Mouse (Mus musculus): ENCODE results near the gene Isg20l2.

The Isg20l2 gene

DNA sequence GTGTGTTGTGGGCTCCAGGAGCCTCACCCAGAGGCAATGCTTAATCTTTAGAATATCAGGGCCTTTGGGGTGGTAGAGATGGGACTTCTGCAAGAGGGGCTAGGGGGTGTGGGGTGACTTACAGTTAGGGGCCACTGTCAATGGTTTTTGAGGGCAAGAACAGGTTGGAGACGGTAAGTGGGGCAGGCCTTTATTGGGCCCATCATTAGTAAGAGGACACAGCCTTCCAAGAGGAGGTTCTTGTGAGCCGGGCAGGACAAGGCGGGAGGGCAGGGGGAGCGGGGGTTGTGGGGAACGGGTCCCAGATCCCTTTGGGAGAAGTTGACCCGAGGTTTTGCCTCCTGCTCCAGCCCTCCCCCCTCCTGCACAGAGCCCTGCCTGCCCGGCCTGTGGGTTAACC is 16.6 kb upstream of the Isg20l2 start:
- DNase-seq = no peak

DNA sequence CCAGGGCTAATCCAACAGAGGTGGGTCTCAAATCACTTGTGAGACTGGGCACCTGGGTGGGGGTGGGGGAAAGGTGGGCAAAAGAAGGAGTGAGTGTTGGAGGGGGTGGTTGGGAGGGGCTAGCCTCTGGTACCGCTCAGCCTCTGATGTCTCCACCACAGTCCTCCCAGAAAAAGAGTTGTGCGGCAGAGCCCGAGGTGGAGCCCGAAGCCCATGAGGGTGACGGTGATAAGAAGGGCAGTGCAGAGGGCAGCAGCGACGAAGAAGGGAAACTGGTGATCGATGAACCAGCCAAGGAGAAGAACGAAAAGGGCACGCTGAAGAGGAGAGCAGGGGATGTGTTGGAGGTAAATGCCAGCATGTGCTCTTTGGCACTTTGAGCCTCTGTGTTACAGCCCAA is 16.2 kb upstream of the Isg20l2 start:
- no peak for DNase-seq

DNA sequence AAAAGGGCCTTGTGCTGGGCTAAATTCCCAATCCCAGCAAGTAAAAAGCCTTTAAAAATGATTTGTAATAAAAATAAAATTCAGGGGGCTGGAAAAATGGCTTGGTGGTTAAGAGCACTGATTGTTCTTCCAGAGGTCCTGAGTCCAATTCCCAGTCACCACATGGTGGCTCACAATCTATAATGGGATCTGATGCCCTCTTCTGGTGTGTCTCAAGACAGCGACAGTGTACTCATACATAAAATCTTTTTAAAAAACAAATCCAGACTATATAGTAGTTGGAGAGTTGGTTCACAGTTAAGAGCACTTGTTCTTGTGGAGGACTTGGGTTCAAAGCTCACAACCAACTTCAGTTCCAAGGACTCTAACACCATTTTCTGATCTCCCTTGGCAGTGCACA is 13.1 kb upstream of the Isg20l2 start:
- no peak for DNase-seq

DNA sequence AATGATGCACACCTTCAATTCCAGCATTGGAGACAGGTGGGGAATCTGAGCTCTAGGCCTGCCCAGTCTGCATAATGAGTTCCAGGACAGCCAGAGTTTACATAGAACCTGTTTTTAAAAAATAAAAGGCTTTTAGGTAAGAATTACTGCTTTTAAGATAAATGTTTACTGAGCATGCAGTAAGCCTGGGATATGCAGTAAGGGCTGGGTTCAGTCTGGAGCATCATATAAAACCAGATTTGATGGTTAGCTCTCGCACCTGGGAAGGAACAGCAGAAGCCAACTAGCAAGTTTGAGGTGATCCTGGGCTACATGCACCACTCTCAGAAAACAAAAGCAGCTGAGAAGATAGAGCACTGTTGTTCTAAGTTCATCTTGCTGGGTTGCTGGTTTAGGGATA is 11.6 kb upstream of the Isg20l2 start:
- DNase-seq = no peak

DNA sequence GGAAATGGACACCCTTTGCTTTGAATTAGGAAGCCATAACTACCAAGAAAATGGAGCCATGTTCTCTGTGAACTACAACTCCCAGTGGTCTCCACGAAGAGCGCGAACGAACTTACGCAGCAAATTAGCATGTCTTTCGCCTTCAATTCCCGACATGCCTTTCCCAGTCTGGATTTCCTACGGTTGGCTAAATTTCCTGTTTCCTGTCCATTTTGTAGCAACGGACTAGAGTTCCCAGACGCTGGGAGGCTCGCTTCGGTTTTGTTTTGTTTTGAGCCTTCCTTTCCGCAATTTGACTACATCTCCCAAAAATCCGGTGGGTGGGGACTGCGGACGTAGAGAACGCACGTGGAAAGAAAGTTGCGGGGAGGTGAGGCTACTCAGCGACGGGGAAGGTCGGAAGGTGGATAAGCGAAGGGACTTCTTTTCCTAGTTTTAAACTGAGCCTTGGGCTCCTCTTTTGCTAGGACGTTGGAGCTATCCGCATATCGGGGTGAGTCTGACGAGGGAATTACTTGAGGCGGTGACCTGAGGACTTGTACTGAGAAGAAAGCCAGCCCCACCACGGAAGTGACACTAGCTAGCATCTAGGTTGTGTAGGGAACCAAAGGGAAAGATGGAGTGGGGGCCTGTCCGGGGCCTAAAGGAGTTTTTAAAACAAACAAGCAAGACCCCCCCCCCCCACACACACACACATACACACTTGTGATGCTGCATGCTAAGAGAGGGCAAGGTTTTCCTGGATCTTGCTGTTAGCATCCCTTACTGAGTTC is 10.6 kb upstream of the Isg20l2 start, which contains the start of gene Mrpl24:
TSS of gene Mrpl24 (plus strand) at position 171 of the 773 bp plus-strand sequence.
- peak; percentile 86 to 90 for DNase-seq

DNA sequence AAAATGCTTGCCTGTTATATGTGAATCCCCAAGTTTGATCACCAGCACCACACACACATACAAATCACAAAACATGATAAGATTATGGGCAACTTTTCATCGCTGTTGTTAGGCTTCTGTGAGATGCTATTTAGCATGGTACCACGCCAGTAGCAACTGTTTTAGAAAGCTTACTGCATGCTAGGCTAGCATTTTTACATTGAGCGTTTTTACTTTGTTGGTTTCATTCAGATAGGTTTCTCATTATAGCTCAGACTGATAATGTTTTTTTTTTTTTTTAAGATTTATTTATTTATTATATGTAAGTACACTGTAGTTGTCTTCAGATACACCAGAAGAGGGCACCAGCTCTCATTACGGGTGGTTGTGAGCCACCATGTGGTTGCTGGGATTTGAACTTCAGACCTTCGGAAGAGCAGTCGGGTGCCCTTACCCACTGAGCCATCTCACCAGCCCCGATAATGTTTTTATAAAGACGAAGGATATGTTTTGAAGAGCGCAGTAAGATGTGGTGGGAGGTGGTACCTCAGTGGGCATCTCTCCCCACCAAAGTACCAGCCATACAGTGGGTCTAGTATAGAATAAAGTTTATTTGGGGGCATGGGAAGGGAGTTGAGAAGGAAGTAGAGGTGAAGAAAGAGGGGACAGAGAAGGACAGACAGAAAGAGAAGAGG is 9.7 kb upstream of the Isg20l2 start:
- no peak for DNase-seq

DNA sequence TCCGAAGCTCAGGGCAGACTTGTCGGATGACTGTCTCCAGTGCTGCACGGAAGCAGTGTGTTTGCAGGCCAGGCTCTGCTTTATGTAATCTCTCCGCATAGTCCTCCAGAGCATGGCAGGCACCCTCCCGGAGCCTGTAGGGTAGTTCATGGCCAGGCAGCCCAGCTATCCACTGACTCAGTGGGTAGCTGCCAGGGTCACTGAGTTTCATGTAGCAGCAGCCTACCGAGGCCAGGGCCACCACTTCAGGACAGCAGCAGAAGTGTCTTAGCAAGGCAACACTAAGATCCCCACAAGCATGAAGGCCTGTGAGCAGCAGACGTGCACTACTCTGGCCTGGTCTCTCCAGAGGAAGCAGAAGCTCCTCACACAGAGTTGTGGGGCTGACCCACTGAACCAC is 5.1 kb upstream of the Isg20l2 start:
- no peak for DNase-seq

DNA sequence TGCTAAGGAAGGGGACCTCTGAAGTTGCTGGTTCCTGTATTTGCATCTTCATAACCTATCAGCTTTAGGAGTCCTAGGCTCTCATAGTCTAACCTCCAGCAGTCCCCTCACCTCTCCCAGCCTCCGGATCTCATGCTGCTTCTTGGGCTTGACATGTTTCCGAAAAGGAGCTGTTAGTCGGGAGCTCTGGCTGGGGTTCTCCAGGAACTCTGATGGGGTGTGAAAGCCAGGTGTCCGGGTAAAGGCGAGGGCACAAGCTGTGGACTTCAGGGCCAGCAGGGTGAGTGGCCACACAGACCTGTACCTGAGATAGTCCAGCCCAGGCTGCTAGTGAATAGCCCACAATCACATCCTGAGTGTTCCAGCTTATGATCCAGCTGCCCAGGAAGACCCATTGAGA is 2.7 kb upstream of the Isg20l2 start:
- no peak for DNase-seq

DNA sequence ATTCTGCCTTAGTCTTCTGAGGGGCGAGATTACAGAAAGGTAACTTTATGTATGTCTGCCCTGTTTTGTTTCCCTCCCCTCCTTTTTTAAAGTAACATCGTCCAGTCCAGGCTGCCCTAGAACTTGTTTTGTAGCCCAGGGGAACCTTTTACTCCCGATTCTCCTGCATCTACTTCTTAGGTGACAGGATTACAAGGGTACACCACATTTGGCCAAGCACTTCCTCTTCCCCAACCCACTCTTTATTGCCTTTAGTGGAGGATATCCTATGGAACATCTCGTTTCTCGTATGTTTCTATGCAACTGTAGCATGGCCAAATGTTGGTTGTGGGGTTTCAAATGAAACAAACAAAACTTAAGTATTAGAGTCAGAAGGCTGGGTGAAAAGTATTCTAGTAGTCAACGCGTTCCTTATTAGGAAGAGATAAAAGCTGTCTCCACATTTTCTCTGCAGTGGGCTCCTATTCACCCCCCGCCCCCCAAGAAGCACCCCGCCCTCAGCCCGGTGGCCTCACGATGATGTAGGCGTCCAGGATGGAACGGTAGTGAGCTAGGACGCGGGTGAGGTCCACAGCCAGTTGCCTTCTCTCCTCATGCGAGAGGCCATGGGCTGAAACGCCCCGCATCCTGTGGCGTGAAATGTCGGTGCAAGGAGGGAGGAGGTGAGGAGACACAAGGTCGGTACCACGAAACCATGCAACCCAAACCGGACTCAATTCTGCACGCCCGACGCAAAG is 605 bp upstream of the Isg20l2 start:
- no peak for DNase-seq

DNA sequence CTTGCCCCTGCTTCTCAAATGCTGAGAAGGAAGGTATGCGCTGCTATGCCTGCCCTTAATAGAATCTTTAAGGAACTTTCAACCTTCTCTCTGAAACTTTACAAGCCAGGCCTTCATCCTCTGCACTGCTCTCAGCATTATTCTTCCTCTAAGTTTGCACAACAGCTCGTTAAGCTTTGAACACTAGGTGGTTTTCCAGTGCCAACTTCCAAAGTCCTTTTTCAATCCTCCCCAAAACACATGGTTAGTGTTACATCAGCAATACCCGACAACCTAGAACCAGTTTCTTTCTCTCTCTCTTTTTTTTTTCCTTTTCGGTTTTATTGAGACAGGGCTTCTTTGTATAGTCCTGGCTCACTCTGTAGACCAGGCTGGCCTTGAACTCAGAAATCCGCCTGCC is 3.9 kb downstream of the Isg20l2 start:
- DNase-seq = no peak

DNA sequence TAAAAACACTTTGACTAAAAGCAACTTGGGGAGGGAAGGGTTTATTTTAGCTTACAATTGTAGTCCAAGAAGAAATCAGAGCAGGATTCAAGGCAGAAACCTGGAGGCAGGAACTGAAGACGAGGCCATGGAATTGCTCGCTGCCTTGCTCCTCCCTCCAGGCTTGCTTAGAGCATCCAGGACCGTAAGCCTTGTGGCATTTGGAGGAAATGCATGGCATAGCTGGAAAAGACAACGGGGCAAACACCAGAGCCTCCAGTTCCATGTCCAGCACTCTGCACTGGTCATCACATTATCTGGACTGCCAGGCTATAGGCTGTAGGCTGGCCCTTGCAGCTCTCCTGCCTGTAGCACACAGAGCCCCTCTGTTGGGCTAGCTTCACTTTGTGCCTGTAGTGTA is 4.4 kb downstream of the Isg20l2 start:
- DNase-seq = no peak

DNA sequence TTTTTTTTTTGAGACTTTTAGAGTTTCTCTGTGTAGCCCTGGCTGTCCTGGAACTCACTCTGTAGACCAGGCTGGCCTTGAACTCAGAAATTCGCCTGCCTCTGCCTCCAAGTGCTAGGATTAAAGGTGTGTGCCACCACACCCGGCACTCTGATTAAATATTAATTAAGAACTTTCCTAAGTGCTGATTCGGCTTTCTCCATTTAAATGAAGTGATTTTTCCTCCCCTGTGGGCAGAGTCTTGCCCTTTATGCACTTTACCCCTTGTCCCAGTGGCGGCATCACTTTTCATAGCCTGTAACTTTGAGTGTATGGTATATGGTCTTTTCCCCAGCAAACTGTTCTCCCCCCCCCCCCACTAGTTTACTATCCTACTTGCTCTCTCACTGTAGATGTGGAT is 5.1 kb downstream of the Isg20l2 start:
- DNase-seq = no peak

DNA sequence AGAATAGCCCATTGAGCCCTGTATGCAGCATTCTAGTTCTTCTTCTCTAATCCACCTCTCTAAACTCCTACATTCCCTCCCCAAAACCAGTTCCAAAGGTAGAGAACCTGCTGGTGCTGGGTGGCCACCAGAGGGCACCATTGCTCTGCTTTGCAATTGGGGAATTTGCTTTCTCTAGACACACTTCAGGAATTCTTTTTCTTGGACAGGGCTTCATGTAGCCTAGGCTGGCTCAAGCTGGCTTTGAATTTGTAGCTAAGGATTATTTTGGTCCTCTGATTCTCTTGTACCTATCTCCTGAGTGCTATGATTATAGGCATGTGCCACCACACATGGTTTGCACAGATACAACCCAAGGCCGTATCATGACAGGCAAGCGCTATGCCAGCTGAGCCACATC is 5.7 kb downstream of the Isg20l2 start:
- DNase-seq = peak; percentile 68 to 70

DNA sequence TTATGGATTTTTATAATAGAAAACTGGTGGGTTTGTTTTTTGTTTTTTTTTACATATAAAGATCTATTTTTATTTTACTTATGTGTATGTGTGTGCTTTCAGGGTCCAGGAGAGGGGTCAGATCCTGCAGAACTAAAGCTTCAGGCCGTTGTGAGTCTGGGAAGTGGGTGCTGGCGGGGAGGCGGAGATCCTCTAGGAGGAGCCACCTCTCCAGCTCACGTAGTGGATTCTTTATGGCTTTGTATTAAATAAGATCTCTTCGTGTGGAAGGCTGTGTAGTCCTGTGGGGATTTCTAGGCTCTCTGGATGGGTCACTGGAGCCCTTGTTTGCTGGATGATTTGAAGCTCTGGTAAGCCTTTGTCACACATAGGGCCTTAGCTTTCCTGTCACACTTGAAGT is 10.5 kb downstream of the Isg20l2 start:
- DNase-seq = no peak

DNA sequence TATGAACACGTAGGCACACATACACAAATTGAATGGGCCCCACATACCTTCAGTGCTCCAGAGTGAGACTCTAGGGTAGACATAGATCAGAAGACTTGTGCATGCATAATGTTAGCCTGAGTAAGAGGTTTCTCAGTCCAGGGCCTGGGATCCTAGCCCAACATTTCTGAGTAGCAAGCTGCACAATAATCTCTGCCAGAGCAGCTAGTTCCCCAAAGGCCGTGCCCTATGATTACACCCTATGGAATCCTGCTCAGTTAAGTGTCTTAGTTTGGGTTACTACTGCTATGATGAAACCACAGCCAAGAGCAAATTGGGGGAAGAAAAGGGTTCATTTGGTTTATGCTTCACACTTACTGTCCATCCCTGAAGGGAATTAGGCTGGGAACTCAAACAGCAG is 12.4 kb downstream of the Isg20l2 start:
- no peak for DNase-seq

DNA sequence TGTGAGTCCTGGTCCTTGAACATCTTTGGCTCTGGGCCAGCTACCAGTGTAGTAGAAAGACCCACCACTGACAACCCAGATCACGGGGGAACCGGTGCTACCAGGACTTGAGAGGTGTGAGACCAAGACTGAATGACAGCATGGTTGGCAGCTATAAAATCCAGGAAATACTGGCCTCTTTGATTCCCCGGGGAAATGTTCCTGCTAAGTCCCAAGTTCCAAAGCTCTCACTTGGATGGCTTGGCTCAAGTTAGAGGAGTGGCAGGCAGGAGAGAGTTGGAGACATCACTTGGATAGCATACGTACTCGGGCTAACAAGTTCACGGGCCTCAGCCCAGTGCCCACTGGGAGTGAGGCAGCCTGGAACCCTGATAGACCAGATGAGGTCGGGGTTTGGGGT is 13.5 kb downstream of the Isg20l2 start:
- DNase-seq = no peak

DNA sequence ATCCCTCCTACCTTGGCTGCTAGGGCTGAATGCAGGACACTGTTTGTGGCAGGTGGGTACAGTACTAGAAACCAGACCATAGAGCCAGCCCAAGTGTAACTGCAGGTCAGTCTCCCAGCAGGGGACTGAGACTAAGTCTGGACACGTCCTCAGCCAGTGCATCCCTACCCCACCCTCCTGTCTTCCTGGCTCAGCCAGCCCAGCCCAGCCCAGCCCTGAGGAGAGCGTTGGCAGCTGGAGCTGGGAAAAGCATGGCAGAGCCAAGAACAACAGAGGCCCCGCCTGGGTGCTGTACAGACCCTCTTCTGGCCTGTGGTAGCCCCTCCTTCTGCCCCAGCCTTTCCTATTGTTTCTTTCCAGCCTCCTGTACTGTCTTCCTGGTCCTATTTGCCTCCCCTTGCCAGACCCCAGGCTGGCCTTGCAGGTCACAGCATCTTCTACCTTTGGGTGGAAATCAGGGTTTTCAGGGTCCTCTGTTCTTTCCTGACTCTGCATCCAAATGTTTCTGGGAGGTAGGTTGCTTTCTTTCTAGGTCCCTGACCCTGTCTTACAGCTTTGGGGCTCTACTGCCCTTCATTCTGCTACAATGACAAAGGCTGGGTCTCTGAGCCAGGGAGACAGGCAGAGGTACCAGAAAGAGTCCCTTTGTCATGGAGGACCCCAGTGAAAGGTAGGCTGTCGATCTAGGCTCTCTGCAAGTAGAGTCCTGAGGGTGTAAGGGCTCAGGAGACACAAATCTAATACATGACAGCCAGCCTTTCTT is 14.9 kb downstream of the Isg20l2 start:
- no peak for DNase-seq

DNA sequence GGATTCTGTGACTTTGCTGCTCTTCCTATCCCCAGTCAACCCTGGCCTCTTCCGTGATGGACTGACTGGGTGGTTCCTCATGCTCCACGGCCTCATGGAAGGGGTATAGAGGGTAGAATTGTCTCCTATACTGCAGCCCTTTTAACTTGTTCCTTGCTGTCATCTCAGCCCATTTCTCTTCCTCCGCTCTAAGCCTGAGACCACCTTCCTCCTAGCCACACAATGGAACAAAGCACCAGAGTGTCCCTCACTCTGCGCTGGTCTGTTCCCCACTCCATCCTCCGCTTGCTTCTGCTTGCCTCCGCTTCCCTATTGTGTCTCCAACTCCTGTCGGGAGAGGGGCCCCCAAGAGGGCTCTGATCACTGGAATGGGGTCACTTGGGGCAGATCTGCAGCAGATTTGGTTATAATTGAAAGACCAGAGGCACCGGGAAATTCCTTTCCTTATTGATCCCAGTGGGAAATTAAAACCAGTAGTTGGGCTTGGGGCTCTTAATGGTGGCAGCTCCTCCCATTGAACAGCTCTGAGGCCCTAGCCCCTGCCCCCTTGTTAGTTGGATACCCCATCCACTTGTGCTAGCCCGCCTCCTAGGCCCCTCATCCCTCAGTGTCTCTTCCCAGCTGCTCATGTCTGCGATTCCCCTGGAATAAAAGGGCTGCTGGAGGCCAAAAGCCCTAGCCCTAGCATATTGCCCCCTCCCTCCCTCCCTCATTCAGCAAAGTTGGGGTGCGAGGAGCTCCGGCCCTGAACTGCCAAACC is 15.8 kb downstream of the Isg20l2 start:
- DNase-seq = no peak

DNA sequence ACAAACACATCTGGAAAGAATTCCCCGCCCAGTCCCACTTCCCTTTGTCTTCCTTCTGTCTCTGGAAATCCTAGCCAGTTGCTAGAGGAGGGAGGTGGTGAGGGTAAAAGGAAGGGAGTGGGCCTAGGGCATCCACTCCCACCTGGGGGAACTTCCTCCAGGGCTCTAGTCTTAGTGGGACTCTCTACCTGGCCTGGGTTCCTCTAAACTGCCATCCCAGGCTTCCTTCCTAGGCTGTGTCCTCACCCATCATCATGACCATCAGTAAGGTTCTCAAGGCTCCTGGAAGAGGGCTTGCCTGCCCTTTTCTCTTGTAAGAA is 16.4 kb downstream of the Isg20l2 start:
- DNase-seq = no peak

DNA sequence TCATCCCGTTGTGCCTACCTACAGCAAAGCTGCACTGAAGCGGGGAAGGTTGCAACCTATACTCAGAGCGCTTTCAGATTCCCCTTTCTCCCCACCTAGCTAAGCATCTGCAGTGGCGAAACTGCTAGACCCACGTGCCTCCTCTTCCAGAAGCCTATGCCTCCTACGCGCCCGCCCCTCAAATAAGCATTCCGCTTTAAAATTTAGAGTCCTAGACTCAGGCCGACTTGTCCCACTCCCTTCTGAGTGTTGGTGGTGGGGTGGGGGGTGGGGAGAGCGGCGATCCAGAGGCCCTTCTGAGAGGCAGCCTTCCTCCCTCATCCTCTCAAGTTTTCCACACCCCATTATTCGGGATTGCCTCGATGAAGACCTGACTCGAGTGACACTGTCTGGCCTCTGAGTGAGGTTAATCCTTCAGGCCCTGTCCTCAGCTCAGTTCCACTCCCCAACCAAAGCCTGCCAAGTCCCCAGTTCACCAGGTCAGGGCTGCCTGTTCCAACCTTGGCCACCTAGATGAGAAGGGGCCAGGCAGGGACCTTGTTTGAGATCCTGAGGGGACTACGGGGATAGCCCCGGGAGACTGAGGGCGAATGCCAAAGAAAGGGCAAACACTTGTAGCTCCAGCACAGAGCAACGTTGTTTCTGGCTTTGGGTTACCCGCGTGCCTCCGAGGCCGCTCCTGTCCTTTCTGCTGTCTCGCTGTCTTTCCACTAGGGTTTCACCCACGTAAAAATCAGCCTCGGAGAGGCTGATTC is 17.1 kb downstream of the Isg20l2 start:
- DNase-seq = no peak

DNA sequence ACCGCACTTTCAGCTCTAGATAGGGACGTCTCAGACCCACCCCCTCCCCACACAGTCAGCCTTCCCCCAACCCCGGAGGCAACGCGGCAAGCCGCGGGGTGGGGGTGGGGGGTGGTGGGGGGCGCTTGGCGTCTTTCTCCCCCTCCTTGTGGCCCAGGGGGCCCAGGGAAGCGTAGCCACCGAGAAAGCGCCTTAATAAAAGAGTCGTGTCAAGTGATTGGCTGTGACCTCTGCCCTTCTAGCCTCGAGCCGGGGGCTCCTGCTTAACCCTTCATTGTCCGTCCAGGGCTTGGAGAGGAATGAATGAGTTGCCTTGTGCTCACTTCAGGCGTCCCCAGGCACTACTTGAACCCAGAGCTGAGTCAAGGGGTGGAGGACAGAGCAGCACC is 17.7 kb downstream of the Isg20l2 start:
- no peak for DNase-seq

Data from lung, adult 18-20 months (tissue).